Mouse (Mus musculus) olfactory bulb, adult 2 months (tissue): Measurements from ENCODE around the gene Ndufa10. TPM values are rescaled to one million over a fixed set of nuclear protein-coding genes. Genes with fewer than 3 reads are reported as not detected.

Experiments
- H3K27ac ChIP-seq: fragments of 200-500 bp; 2 replicates; pipeline ENCODE4 v1.5.1; 2012; ENCODE audit warnings: low read depth, low read length; ENCODE audit not compliant: insufficient read depth
- H3K4me1 ChIP-seq: fragments of 200-500 bp; 2 replicates; pipeline ENCODE4 v1.6.1; 2012; ENCODE audit warnings: low read length; ENCODE audit not compliant: control insufficient read depth, insufficient read depth
- H3K4me3 ChIP-seq: fragments of 200-500 bp; 2 replicates; pipeline ENCODE4 v1.5.1; 2012; ENCODE audit warnings: mild to moderate bottlenecking, low read depth, low read length, moderate library complexity; ENCODE audit not compliant: insufficient read depth
- CTCF ChIP-seq: fragments of 200-500 bp; IDR thresholded peaks from 2 replicates; pipeline ENCODE4 v1.5.1; 2012; ENCODE audit warnings: low read depth, mild to moderate bottlenecking, low read length, moderate library complexity; ENCODE audit not compliant: insufficient read depth
- POLR2A ChIP-seq: fragments of 200-500 bp; IDR thresholded peaks from 2 replicates; pipeline ENCODE4 v1.6.1; 2012; ENCODE audit warnings: mild to moderate bottlenecking, low read depth, low read length, moderate library complexity; ENCODE audit not compliant: insufficient read depth
- WGBS: fragments of 180-500 bp; shearing (Covaris S2); methylation state at CpG from one replicate; pipeline ENCODE4 v1.1.7; 2018; 5-methylcytosine and 5-hydroxymethylcytosine counted together
- polyA plus RNA-seq: library from polyadenylated mRNA; stranded (reverse); fragments of >200 nt; gene quantifications from 2 replicates; pipeline ENCODE4 v1.2.4, GENCODE M21; 2012; ENCODE audit warnings: low replicate concordance; ENCODE audit not compliant: missing spikeins, insufficient read depth, insufficient read length

Gene Ndufa10
- polyA plus RNA-seq, 1 experiment, result 207 TPM

GRCm38 (mm10) chr1:92468891-92469290, 4.8 kb downstream of the Ndufa10 start:
- no peak overlapping the region for H3K27ac ChIP-seq
- TF ChIP-seq CTCF (no peak), POLR2A (no peak)
- no peak overlapping the region for H3K4me3 ChIP-seq
- peaks cover 2% of the 10 kb centered on the region; the same call in 1 of the 2 replicates for H3K4me1 ChIP-seq
- 83% methylated on average over 4 of the region's 4 CpGs for WGBS

- TF ChIP-seq CTCF, result no peak
- TF ChIP-seq POLR2A, result no peak
- H3K27ac ChIP-seq, result no peak overlapping the region
- H3K4me1 ChIP-seq, result no peaks in the 10 kb centered on the region
- 72% methylated on average over 6 of the region's 6 CpGs for WGBS
- H3K4me3 ChIP-seq, result no peak overlapping the region
These were observed 15.2 kb downstream of the Ndufa10 start for GRCm38 (mm10) chr1:92458416-92458815.

- no peak overlapping the region for H3K27ac ChIP-seq
- TF ChIP-seq CTCF (no peak), POLR2A (no peak)
- H3K4me3 ChIP-seq, result no peak overlapping the region
- no peaks in the 10 kb centered on the region for H3K4me1 ChIP-seq
These were observed 15.9 kb downstream of the Ndufa10 start for GRCm38 (mm10) chr1:92457758-92458157.

GRCm38 (mm10) chr1:92453751-92454445, 19.8 kb downstream of the Ndufa10 start:
- Histone ChIP-seq H3K4me3 (no peak overlapping the region), H3K27ac (no peak overlapping the region), H3K4me1 (no peaks in the 10 kb centered on the region)
- TF ChIP-seq POLR2A (no peak), CTCF (no peak)
- WGBS, result 66% methylated on average over 8 of the region's 8 CpGs

GRCm38 (mm10) chr1:92448293-92448692, 25.4 kb downstream of the Ndufa10 start:
- TF ChIP-seq POLR2A (no peak), CTCF (no peak)
- H3K4me3 ChIP-seq, result no peak overlapping the region
- WGBS, result 81% methylated on average over 3 of the region's 3 CpGs
- no peaks in the 10 kb centered on the region for H3K4me1 ChIP-seq
- H3K27ac ChIP-seq, result no peak overlapping the region

- Histone ChIP-seq H3K27ac (peak overlapping the region; percentile 67), H3K4me3 (no peak overlapping the region), H3K4me1 (peaks cover 37% of the 10 kb centered on the region)
- WGBS, result 58% methylated on average over 6 of the region's 6 CpGs
- no peak for TF ChIP-seq POLR2A
- no peak for TF ChIP-seq CTCF
These were observed 32.1 kb downstream of the Ndufa10 start for GRCm38 (mm10) chr1:92441453-92442063.

GRCm38 (mm10) chr1:92440066-92440750, 33.5 kb downstream of the Ndufa10 start:
- TF ChIP-seq POLR2A (no peak), CTCF (no peak)
- Histone ChIP-seq H3K4me3 (no peak overlapping the region), H3K4me1 (peaks cover 37% of the 10 kb centered on the region), H3K27ac (no peak overlapping the region; the same call in 1 of the 2 replicates)
- WGBS, result 82% methylated on average over 9 of the region's 9 CpGs

GRCm38 (mm10) chr1:92437678-92438271, 35.9 kb downstream of the Ndufa10 start:
- Histone ChIP-seq H3K4me3 (no peak overlapping the region), H3K27ac (peak overlapping the region; percentile 45), H3K4me1 (peaks cover 38% of the 10 kb centered on the region)
- 28% methylated on average over 9 of the region's 9 CpGs for WGBS
- TF ChIP-seq POLR2A (no peak), CTCF (no peak)
